Mouse (Mus musculus): ENCODE data around the gene Pou2f1. TPM values are rescaled to one million over a fixed set of nuclear protein-coding genes. Genes with fewer than 3 reads are reported as not detected.
A peak's percentile ranks its signal among the peaks of the same experiment; 100 is the strongest.

The Pou2f1 gene
- total and polyA plus RNA-seq, 3 experiments: 16.0 to 57.1 (median 17.3) TPM

DNA sequence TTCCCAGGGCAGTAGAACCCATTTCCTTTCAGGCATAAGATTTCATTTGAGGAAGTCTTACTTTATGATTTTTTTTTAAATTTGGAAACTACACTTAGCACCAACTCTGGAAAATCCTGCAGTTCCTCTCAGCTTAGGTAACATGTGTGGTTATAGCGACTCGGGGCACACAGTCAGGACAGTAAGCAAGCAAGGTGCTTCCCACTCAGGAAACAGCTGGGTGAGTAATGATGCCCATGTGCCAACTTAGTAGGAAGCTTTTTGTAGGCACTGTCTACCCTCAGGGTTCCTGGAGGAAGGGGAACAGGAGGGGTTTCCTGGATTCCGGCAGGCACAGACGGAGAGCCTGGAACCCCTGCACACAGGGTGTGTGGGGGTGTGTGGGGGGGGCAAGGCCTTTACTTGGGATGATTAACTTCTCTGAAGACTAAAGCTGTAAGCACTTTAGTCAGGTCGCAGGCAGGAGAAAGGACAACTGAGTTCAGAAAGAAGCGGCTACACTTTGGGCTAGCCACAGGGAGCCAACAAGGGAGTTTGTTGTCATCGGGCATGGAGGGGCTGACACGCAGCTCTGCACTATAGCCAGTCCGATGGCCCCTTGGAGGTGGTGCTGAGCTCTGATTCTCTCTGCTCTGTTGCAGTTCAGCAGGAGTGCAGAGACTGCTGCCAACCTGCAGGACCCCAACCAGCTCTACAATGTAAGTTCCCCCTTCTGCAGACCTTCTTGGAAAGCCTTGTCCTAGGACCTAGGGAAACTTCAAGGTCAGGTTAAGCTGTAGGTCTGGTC, 146.5 kb downstream of the Pou2f1 start:
- ATAC-seq (ENCODE audit: extremely low read depth, insufficient number of reproducible peaks, low FRiP score, poor library complexity, severe bottlenecking) (no peak), DNase-seq (ENCODE audit: low spot score) (no peak)
- peaks cover 68% of the 10 kb centered on the region for H3K4me1 ChIP-seq (ENCODE audit: insufficient read depth, low read depth, low read length)
- H3K36me3 ChIP-seq (replicated peaks): no peaks in the 10 kb centered on the region
- no peaks in the 10 kb centered on the region for H3K9me3 ChIP-seq (replicated peaks)
- TF ChIP-seq CTCF (IDR thresholded peaks at IDR 0.05; ENCODE audit: low read depth, low read length): no peak
- TF ChIP-seq TAL1 (conservative IDR thresholded peaks at IDR 0.05; ENCODE audit: low read depth, low read length): no peak
- TF ChIP-seq POLR2AphosphoS5 (IDR thresholded peaks at IDR 0.05; ENCODE audit: insufficient replicate concordance, low read depth, low read length): no peak
- no peak for TF ChIP-seq GATA1 (IDR thresholded peaks at IDR 0.05; ENCODE audit: borderline replicate concordance, low read length)
- TF ChIP-seq GATA2 (IDR thresholded peaks at IDR 0.05; ENCODE audit: borderline replicate concordance, low read depth, low read length): no peak
- H3K4me3 ChIP-seq (ENCODE audit: low read depth, low read length): no peak overlapping the region
- no peaks in the 10 kb centered on the region for H3K27me3 ChIP-seq (ENCODE audit: insufficient read depth, low read length)

DNA sequence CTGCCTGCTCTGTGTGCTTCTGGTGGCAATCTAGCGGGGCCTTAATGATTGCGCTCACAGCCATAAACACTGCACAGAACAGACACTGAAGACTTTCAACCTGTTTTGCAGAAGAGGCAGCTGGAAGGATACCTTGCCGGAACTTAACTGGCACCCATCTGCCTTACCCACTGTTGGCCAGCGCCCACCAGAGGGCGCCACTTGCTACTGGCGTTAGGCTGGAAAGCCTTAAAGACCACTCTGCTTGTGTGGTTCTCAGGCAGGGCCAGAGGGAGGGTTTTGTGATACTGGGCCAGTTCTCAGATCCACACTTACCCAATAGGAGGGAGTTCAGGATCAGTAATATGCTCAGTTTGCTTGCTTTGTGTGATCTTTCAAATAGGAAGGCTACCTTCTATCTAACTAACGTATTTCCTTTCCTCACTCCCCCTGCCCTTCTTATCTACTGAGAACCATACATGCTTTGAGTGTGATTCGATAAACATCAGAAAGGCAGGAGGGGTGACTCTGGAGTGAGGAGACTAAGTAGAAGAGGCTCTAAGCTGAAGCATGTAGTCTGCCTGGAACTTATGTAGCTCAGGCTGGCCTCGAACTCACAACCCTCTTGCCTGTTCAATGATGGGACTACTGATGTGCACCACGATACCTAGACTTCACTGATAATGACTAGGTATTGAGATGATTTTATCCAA, 148.6 kb downstream of the Pou2f1 start:
- TF ChIP-seq CTCF (IDR thresholded peaks at IDR 0.05; ENCODE audit: low read depth, low read length) (peak; percentile 93), POLR2AphosphoS5 (IDR thresholded peaks at IDR 0.05; ENCODE audit: insufficient replicate concordance, low read depth, low read length) (no peak), GATA1 (IDR thresholded peaks at IDR 0.05; ENCODE audit: borderline replicate concordance, low read length) (no peak), GATA2 (IDR thresholded peaks at IDR 0.05; ENCODE audit: borderline replicate concordance, low read depth, low read length) (no peak), TAL1 (conservative IDR thresholded peaks at IDR 0.05; ENCODE audit: low read depth, low read length) (no peak)
- Histone ChIP-seq H3K4me1 (ENCODE audit: insufficient read depth, low read depth, low read length) (peaks cover 83% of the 10 kb centered on the region), H3K36me3 (replicated peaks) (no peaks in the 10 kb centered on the region), H3K27me3 (ENCODE audit: insufficient read depth, low read length) (no peaks in the 10 kb centered on the region), H3K9me3 (replicated peaks) (no peaks in the 10 kb centered on the region), H3K4me3 (ENCODE audit: low read depth, low read length) (no peak overlapping the region; the same call in 1 of the 2 replicates)
- peak; percentile 34 for ATAC-seq (ENCODE audit: extremely low read depth, insufficient number of reproducible peaks, low FRiP score, poor library complexity, severe bottlenecking)
- DNase-seq (ENCODE audit: low spot score): peak; percentile 71

DNA sequence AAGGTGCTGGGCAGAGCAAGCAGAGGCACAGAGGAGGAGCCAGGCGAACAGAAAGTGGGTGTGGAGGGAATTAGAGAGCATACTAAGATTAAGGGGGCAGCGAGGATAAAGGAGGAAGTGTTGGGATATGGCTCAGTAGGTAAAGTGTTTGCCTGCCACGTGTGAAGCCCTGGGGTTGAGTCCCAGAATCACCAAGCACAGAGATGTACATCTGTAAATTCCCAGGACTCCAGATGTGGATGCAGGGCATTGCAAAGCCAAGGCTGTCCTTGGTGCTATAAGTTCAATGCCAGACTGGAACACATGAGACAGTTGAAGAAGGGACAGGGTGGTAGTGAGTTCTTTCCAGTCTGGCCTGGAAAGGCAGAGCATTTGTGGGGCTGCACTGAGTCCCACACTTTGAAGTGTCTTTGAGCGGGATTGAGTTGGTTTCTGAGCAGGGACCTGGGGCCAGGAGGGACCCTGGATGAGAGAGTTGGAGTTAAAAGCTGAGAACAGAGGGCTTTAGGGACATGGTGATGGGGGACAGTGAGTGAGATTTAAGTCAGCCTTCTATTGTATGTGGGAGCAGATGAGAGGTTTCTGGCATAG, 149.3 kb downstream of the Pou2f1 start:
- H3K27me3 ChIP-seq (ENCODE audit: insufficient read depth, low read length): no peaks in the 10 kb centered on the region
- peaks cover 86% of the 10 kb centered on the region for H3K4me1 ChIP-seq (ENCODE audit: insufficient read depth, low read depth, low read length)
- no peaks in the 10 kb centered on the region for H3K36me3 ChIP-seq (replicated peaks)
- no peaks in the 10 kb centered on the region for H3K9me3 ChIP-seq (replicated peaks)
- no peak for TF ChIP-seq GATA1 (IDR thresholded peaks at IDR 0.05; ENCODE audit: borderline replicate concordance, low read length)
- no peak for TF ChIP-seq CTCF (IDR thresholded peaks at IDR 0.05; ENCODE audit: low read depth, low read length)
- TF ChIP-seq GATA2 (IDR thresholded peaks at IDR 0.05; ENCODE audit: borderline replicate concordance, low read depth, low read length): no peak
- ATAC-seq (ENCODE audit: extremely low read depth, insufficient number of reproducible peaks, low FRiP score, poor library complexity, severe bottlenecking) (no peak), DNase-seq (ENCODE audit: low spot score) (no peak)
- no peak overlapping the region; the same call in 1 of the 2 replicates for H3K4me3 ChIP-seq (ENCODE audit: low read depth, low read length)

DNA sequence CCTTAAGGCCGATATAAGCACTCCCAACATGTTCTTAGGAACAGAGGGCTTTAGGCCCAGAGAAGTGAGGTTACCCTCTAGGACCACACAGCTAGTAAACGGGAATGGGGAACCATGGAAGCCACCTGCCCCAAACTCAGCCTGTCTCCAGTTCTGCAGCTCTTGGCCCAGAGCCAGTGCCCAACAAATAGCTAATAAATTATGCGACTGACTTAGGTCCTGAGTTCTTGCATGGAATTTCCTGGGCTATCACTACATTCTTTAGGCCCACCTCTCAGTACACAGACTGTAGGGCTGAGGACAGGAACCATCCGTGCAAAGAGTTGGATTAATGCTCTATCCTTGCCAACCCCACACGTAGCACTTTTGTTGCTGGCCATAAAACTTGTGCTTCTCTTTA, 150.3 kb downstream of the Pou2f1 start:
- no peaks in the 10 kb centered on the region for H3K27me3 ChIP-seq (ENCODE audit: insufficient read depth, low read length)
- H3K9me3 ChIP-seq (replicated peaks): no peaks in the 10 kb centered on the region
- H3K4me1 ChIP-seq (ENCODE audit: insufficient read depth, low read depth, low read length): peaks cover 87% of the 10 kb centered on the region
- ATAC-seq (ENCODE audit: extremely low read depth, insufficient number of reproducible peaks, low FRiP score, poor library complexity, severe bottlenecking): no peak
- no peak for DNase-seq (ENCODE audit: low spot score)
- peaks cover under 1% of the 10 kb centered on the region for H3K36me3 ChIP-seq (replicated peaks)
- TF ChIP-seq TAL1 (conservative IDR thresholded peaks at IDR 0.05; ENCODE audit: low read depth, low read length) (no peak), GATA2 (IDR thresholded peaks at IDR 0.05; ENCODE audit: borderline replicate concordance, low read depth, low read length) (no peak), CTCF (IDR thresholded peaks at IDR 0.05; ENCODE audit: low read depth, low read length) (no peak), POLR2AphosphoS5 (IDR thresholded peaks at IDR 0.05; ENCODE audit: insufficient replicate concordance, low read depth, low read length) (no peak), GATA1 (IDR thresholded peaks at IDR 0.05; ENCODE audit: borderline replicate concordance, low read length) (no peak)
- no peak overlapping the region; the same call in 1 of the 2 replicates for H3K4me3 ChIP-seq (ENCODE audit: low read depth, low read length)

DNA sequence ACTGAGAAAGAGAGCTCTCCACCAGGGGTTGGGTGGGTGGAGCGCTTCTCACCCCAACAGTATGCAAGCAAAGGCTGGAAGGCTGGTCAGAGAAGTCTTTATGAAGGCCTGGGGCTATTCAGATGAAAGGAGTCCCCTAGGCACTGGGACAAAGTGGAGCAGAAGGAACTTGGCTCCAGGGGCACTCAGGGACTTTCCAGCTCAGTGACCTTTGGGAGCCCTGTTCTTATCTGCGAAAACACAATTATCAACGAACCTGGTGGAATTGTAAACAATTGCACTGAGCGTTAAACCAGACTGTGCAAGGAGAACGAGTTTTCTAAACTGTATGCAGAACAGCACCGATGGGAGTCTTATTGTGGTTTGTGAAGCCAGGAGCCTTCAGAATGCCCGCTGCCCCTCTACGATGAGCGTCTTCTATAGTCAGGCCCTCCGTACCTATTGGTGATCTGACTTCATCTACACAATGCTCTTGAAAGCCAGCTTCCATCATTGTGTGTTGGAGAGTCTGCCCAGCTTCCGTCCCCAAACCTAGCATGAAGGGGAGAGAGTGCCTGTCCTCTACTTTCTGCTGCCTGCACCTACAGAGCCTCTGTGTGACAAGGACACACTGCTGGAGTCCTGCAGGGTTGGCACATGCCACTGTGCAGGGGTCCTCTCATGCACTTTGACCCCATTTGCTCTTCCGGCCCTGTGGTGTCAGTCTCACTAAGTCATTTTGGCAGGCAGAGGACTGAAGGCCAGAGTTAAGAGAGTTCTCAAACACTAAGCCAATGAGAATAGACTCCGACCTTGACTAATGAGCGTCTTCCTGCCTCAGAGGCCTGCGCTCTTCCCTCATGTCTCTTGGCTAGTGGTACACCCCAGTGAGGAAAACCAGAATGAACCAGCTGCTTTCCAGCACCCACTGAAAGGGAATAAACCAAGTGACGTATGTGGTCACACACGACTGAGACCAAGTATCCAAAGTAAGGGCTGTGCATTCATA, 152.7 kb downstream of the Pou2f1 start:
- peak; percentile 16 for ATAC-seq (ENCODE audit: extremely low read depth, insufficient number of reproducible peaks, low FRiP score, poor library complexity, severe bottlenecking)
- TF ChIP-seq POLR2AphosphoS5 (IDR thresholded peaks at IDR 0.05; ENCODE audit: insufficient replicate concordance, low read depth, low read length): no peak
- H3K4me3 ChIP-seq (ENCODE audit: low read depth, low read length): peak overlapping the region; percentile 71; the same call in 1 of the 2 replicates
- H3K36me3 ChIP-seq (replicated peaks): peaks cover 12% of the 10 kb centered on the region
- H3K4me1 ChIP-seq (ENCODE audit: insufficient read depth, low read depth, low read length): peaks cover 98% of the 10 kb centered on the region
- H3K27me3 ChIP-seq (ENCODE audit: insufficient read depth, low read length): no peaks in the 10 kb centered on the region
- H3K9me3 ChIP-seq (replicated peaks): no peaks in the 10 kb centered on the region
- peak; percentile 40 for DNase-seq (ENCODE audit: low spot score)
